Mouse (Mus musculus) spleen, adult 2 months (tissue): ENCODE measurements at regions not wholly inside any gene's neighbourhood (a gene's known extent, or its start where the extent isn't known, plus 50 kb on each side); places are given as distances from the start of the nearest gene placed in this dataset.

Experiments
- DNase-seq, 2 experiments: peaks; one replicate each; pipeline versions ENCODE4 v3.0.0 to v3.0.0-alpha.2; 2012 to 2021; ENCODE audit warnings: low spot score in 2 of 2, low read depth in 1 of 2
- H3K27ac ChIP-seq: fragments of 200-500 bp; 2 replicates; pipeline ENCODE4 v1.5.1; 2012; ENCODE audit warnings: low read length, inconsistent platforms; ENCODE audit not compliant: insufficient read depth
- H3K27me3 ChIP-seq: fragments of 200-500 bp; 2 replicates; pipeline ENCODE4 v1.6.1; 2012; ENCODE audit warnings: mild to moderate bottlenecking, moderate library complexity, low read length, inconsistent platforms; ENCODE audit not compliant: control insufficient read depth, insufficient read depth
- H3K36me3 ChIP-seq: fragments of 200-500 bp; 2 replicates; pipeline ENCODE4 v1.6.1; 2012; ENCODE audit warnings: mild to moderate bottlenecking, low read length, inconsistent platforms; ENCODE audit not compliant: control insufficient read depth, insufficient read depth
- H3K4me1 ChIP-seq: fragments of 200-500 bp; 2 replicates; pipeline ENCODE4 v1.6.1; 2011; ENCODE audit warnings: inconsistent platforms; ENCODE audit not compliant: control insufficient read depth, insufficient read depth, insufficient read length
- H3K4me3 ChIP-seq: fragments of 200-500 bp; 2 replicates; pipeline ENCODE4 v1.5.1; 2011; ENCODE audit warnings: mild to moderate bottlenecking, inconsistent platforms; ENCODE audit not compliant: insufficient read depth, insufficient read length; ENCODE audit errors: extremely low read depth
- CTCF ChIP-seq: fragments of 200-500 bp; IDR thresholded peaks from 2 replicates; pipeline ENCODE4 v1.5.1; 2011; ENCODE audit warnings: mild to moderate bottlenecking, inconsistent platforms; ENCODE audit not compliant: insufficient read depth, insufficient read length, insufficient replicate concordance; ENCODE audit errors: extremely low read depth
- POLR2A ChIP-seq: fragments of 200-500 bp; IDR thresholded peaks from 2 replicates; pipeline ENCODE4 v1.6.1; 2011; ENCODE audit warnings: low read depth, low read length, inconsistent platforms
- WGBS: fragments of 180-500 bp; shearing (Covaris S2); methylation state at CpG from one replicate; pipeline ENCODE4 v1.1.7; 2018; 5-methylcytosine and 5-hydroxymethylcytosine counted together

DNA sequence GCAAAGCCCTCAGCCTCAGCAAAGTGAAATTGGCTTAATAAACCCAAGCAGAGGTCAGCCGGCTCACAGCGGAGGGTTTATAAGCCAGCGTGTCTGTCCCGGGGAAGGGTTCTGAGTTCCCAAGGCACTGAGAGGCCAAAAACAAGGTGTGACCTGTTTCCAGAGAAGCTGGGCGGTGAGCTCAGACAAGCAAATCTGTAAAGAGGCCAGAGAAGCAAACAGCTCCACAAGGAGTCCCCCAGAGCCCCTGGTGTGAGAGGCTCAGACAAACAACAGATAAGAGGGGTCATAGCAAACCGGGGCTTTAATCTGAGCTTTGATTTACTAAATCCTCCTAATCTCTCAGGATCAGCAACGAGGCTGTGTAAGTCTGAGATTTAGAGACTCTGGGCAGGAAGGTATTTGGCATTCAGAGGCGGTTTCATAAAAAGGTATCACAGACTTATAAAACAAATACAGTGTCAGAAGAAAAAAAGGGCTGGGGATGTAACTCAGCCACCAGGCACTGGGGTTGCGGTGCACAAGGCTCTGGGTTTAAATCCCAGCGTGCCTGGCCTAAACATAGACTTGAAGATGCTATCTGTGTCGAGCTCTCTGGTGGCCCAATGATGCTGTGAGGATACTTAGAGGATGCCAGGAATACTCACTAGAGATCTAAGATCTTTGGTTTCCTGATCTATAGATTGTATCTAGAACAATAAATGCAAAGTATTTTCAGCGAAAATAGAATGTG lies 67.8 kb upstream of the Glrp1 start:
- 83% methylated on average over 12 of the region's 12 CpGs for WGBS
- no peak for TF ChIP-seq POLR2A
- no peak for TF ChIP-seq CTCF
- no peak for DNase-seq
- Histone ChIP-seq H3K36me3 (no peaks in the 10 kb centered on the region), H3K4me3 (no peak overlapping the region), H3K4me1 (peaks cover 16% of the 10 kb centered on the region; the same call in 1 of the 2 replicates), H3K27ac (peak overlapping the region; percentile 59), H3K27me3 (no peaks in the 10 kb centered on the region)

DNA sequence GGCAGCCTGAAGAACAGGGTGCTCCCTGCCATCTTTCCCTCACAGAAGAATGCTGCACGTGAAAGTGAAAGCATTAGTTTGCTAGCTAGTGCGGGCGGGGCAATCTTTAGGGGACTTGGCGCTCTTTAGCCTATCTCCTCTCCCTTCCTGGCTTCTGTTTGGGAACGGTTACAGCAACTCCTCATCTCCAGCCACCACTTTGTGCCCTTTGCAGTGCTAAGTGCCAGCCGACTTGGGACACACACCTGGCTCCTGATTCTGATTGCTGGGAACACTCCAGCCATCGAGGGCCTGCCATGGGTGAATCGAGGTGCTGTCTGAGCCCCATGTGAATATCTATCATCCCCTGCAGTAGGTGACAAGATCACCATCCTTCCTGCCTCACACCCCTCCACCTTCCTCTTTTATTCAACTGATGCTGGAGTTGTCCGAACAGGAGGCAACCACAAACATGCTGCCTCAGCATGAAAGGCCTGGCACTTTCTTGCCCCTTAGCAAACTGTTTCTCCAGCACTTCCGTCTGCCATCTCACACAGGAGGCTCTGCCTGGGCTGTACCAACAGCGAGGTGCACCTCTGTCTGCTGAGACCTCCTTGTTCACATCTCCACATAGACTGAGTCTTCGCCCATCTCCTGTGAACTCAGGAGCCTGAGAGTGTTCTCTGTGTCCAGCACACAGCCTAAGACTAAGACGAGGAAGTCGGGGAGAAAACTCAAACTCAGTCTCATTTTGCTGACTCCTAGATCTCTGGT lies 66.2 kb upstream of the Glrp1 start:
- no peaks in the 10 kb centered on the region for H3K27me3 ChIP-seq
- peaks cover 16% of the 10 kb centered on the region; the same call in 1 of the 2 replicates for H3K4me1 ChIP-seq
- H3K27ac ChIP-seq, result peak overlapping the region; percentile 73
- DNase-seq, result peak in 1 of 2 experiments; percentile 29
- TF ChIP-seq POLR2A (no peak), CTCF (no peak)
- 0 out of 2 replicates have a peak overlapping the region, but pooled peaks have one; percentile 15 for H3K4me3 ChIP-seq
- H3K36me3 ChIP-seq, result no peaks in the 10 kb centered on the region
- WGBS, result 23% methylated on average over 14 of the region's 14 CpGs

DNA sequence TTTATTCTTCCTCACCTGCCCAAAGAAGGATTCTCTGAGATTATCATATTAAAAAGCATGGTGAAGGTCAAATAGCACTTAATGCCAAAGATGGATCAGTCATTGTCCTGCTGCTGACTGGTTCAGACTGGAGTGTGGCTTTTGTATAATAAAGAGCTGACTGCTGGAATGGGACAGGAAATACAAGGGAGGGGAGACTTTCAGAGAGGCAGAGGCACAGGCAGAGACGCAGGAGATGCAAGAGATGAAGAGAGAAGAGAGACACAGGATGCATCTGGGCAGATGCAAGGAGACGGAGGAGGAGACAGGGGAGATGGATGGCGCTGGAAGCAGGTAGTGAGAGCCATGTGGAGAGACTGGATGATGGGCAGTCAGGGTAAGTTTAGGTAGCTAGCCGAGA lies 65.4 kb upstream of the Glrp1 start:
- 65% methylated on average over 4 of the region's 4 CpGs for WGBS
- DNase-seq, result no peak
- H3K36me3 ChIP-seq, result no peaks in the 10 kb centered on the region
- peak overlapping the region; percentile 73 for H3K27ac ChIP-seq
- no peak for TF ChIP-seq POLR2A
- TF ChIP-seq CTCF, result no peak
- no peaks in the 10 kb centered on the region for H3K27me3 ChIP-seq
- no peak overlapping the region for H3K4me3 ChIP-seq
- H3K4me1 ChIP-seq, result peaks cover 16% of the 10 kb centered on the region; the same call in 1 of the 2 replicates

DNA sequence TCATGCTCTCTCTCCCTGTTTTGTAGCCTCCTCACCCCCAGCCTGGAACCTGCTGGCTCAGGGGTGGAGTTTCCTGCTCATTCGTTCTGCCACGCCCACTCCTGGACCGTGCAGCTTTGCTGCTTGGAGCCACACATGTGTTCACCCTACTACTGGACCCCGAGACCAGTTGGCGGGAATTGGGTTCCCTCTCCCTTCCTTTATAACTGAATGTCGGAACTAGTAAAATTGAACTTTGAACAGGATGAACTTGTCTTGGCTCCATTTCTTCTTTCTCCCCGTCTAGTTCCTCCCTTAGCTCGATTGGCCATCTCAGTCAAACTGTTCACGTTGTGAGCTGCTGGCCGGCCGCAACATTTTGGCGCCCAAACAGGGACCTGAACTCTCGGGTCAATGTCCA lies 62.3 kb upstream of the Glrp1 start:
- H3K4me3 ChIP-seq, result no peak overlapping the region
- no peak for DNase-seq
- TF ChIP-seq CTCF (no peak), POLR2A (no peak)
- 94% methylated on average over 13 of the region's 13 CpGs for WGBS
- H3K27ac ChIP-seq, result no peak overlapping the region
- no peaks in the 10 kb centered on the region for H3K27me3 ChIP-seq
- H3K36me3 ChIP-seq, result no peaks in the 10 kb centered on the region
- peaks cover 14% of the 10 kb centered on the region; the same call in 1 of the 2 replicates for H3K4me1 ChIP-seq

DNA sequence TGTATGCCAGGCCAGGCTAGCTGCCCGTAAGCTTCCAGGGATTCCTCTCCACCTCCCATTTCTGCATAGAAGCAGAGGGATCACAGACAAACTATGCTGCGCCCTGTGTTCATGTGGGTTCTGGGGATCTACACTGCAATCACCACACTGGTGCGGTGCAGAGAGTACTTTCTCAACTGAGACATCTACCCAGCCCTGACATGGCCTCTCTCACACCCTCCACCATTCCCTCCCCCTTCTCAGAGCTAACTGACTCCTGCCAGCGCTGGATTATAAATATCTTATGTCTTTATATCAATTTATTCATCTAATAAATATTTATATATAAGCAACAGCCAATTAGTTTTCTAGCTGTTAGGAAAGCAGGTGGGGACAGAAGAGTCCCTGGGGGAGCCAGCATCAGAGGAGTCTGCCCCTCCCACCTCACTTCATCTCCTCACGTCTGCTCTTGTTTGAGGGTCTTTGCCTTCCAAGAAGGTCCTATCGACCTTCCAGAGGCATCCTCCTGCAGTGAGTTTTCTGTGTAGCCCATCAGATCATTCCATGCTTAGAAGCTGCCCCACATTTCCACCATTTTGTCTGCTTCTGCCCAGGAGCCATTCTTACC lies 58.7 kb upstream of the Glrp1 start:
- Histone ChIP-seq H3K27ac (no peak overlapping the region), H3K4me1 (no peaks in the 10 kb centered on the region; the same call in 1 of the 2 replicates), H3K4me3 (no peak overlapping the region), H3K27me3 (no peaks in the 10 kb centered on the region), H3K36me3 (no peaks in the 10 kb centered on the region)
- WGBS, result 90% methylated on average over 6 of the region's 6 CpGs
- TF ChIP-seq POLR2A (no peak), CTCF (no peak)
- no peak for DNase-seq

DNA sequence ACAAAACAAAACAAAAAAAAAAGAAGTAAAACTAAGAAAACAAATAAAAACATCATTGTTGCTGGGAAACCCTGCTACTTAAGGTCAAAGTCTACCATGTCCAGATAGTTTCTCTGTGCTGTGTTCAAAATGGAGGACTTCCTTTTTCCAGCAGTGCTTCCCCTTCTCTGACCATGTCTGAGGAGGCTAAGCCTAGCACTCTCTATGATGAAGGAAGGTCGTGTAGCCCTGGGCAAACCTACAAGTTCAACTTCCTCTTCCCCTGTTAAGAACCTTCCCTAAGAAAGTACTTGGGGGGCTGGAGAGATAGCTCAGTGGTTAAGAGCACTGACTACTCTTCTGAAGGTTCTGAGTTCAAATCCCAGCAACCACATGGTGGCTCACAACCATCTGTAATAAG lies 57.3 kb upstream of the Glrp1 start:
- no peaks in the 10 kb centered on the region; the same call in 1 of the 2 replicates for H3K4me1 ChIP-seq
- no peak for DNase-seq
- H3K36me3 ChIP-seq, result no peaks in the 10 kb centered on the region
- no peak for TF ChIP-seq CTCF
- H3K27ac ChIP-seq, result no peak overlapping the region
- no peaks in the 10 kb centered on the region for H3K27me3 ChIP-seq
- no peak overlapping the region for H3K4me3 ChIP-seq
- WGBS, result 19% methylated on average over 1 of the region's 1 CpGs

DNA sequence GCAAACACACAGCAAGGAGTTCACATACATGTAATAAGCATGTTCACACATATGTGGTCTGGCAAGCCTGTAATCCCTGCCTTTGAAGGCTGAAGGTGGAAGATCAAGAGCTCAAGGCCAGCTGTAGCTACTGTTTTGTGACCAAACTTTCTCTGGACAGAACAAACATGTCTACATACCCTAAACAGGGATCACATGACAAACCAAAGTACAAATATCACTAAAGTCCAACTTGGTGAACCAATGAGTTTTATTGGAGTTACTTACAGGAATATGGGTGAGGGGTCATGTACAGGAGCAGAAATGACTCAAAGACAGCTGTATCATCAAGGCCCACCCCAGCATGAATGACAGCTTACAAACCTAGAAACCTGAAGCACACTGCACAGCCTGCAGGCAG lies 56.6 kb upstream of the Glrp1 start:
- Histone ChIP-seq H3K4me1 (no peaks in the 10 kb centered on the region; the same call in 1 of the 2 replicates), H3K36me3 (no peaks in the 10 kb centered on the region), H3K27ac (peak overlapping the region; percentile 32; the same call in 1 of the 2 replicates), H3K27me3 (no peaks in the 10 kb centered on the region), H3K4me3 (no peak overlapping the region)
- DNase-seq, result no peak
- TF ChIP-seq CTCF (no peak), POLR2A (no peak)
